Mouse (Mus musculus) small intestine, adult 2 months (tissue): ENCODE data around the gene Gm15217.

ENCODE experiments used
- CTCF ChIP-seq: fragments of 200-500 bp; IDR thresholded peaks from 2 replicates; pipeline ENCODE4 v1.5.1; 2012; ENCODE audit warnings: low read depth, mild to moderate bottlenecking, control low read depth, inconsistent platforms, low read length, moderate library complexity, mixed read lengths; ENCODE audit not compliant: insufficient replicate concordance, insufficient read length; ENCODE audit errors: extremely low read depth
- POLR2A ChIP-seq: fragments of 200-500 bp; IDR thresholded peaks from 2 replicates; pipeline ENCODE4 v1.6.1; 2012; ENCODE audit warnings: low read depth, mild to moderate bottlenecking, control low read depth, inconsistent platforms, low read length, moderate library complexity

DNA sequence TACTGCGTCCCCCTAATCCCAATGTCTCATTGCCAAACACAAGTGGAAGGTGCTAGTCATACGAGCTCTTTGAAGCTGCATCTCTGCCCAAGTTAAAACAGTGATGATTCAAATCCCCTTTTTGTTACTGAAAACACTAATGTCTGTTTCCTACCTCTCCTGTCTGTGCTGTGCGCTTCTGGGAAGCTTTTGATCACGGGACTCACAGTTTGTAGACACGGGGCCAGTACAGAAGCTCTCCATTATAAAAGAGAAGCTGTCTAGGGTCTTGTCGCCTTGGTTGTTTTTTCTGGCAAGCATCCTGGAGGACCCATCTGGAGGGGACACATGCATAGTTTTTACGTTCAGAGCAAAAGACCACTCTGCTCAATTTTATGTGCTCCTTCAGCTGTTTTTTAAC lies 21.9 kb upstream of the Gm15217 start:
- TF ChIP-seq CTCF (no peak), POLR2A (no peak)
